Mouse (Mus musculus): Measurements from ENCODE around the gene Clcf1.
"Not testable (repeated sequence)": the region's sequence is repeated elsewhere in the genome, so short reads cannot be mapped to it uniquely, and the experiment has no call there.

The Clcf1 gene

GRCm38 (mm10) chr19:4220416-4220815 is 6.4 kb downstream of the Clcf1 start:
- no peak for DNase-seq

GRCm38 (mm10) chr19:4220957-4221743 is 7.1 kb downstream of the Clcf1 start:
- no peak for DNase-seq

- no peak for DNase-seq
Observed at GRCm38 (mm10) chr19:4222165-4222564, 8.1 kb downstream of the Clcf1 start.

GRCm38 (mm10) chr19:4226779-4227178 is 12.7 kb downstream of the Clcf1 start:
- DNase-seq, result no peak

DNA sequence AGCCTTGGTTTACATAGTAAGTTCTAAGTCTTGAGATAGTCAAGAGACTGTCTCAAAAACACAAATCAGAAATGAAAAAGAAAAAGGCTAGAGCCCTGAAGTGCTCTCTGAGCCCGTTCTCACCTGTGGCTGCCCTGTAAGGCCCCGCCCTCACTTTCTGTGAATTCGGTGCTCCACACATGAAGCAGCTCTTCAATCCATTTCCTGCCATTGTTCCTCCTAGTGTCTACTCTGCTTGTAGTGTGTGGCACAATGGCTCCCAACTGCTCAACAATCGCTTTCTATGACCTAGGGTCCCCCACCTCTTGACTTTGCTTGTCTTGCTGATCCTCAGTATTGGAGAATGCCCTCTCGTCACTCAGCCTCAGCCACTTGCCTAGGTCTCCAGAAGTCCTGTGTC is 13.4 kb downstream of the Clcf1 start:
- no peak for DNase-seq

- DNase-seq, result peak; percentile 61
Observed at GRCm38 (mm10) chr19:4227894-4228678, 14.0 kb downstream of the Clcf1 start.

DNA sequence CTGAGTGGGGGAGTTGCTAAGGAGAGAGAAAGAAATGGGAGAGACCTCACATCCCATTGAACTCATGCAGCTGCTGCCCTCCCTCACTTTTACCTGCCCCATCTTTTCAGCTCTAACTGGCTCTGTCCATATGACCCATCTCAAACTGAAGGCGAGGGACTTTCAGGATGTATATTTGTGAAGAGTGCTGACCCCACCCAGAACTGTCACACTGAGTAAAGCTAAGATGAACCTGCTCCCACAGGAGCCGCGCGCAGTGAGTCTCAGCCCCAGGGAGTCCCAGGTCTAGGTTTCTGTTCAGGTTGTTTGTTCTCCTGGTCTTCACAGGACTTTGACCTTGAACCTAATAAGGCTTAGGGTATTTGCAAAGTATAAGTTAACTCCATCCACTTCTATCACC is 14.9 kb downstream of the Clcf1 start:
- DNase-seq, result no peak

DNA sequence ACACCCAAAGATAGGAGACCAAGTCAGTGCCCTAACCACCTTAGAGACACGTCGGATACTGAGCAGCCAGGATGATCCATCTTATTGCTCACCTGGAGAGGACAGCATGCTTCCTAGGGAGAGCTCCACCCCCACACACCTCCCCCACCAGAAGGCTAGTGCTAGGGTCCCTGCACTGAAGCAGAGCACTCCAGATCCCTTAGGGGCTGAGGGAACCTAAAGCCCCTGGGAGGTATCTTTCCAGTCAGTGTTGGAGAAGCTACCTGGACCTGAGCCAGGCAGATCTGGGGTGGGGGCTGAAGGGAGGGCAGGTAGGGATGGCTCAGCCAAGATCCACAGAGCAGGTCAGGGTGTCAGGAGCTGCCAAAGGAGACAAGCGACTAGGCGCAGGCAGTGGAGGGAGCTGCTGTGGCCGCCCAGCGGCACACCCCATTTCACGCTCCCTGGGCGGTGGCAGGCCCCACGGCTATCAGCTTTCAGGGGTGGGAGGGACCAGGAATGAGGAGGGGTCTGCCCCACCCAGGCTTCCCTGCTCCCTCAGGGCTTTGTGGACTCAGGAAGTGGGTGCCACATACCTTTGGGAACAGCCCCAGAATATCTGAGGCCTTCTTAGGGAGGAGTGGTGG is 15.5 kb downstream of the Clcf1 start:
- no peak for DNase-seq

DNA sequence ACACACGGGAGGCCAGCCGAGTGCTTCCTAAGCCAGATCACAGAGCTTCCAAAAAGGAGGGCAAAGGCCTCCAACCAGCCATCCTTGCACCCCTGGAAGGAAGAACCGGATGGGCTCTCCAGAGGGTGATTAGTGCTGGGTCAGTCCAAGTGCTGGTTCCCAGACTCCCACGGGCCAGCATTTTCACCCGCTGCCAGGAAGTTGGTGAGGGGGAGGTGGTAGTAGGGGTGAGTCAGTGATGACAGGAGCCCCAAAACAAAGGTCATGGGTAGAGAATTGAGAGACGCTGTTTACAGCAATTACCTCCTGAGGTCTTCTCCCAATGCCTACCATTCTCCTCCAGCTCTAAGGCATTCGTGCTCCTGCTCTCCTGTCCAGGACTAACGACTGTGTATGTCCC is 16.4 kb downstream of the Clcf1 start:
- DNase-seq, result no peak

DNA sequence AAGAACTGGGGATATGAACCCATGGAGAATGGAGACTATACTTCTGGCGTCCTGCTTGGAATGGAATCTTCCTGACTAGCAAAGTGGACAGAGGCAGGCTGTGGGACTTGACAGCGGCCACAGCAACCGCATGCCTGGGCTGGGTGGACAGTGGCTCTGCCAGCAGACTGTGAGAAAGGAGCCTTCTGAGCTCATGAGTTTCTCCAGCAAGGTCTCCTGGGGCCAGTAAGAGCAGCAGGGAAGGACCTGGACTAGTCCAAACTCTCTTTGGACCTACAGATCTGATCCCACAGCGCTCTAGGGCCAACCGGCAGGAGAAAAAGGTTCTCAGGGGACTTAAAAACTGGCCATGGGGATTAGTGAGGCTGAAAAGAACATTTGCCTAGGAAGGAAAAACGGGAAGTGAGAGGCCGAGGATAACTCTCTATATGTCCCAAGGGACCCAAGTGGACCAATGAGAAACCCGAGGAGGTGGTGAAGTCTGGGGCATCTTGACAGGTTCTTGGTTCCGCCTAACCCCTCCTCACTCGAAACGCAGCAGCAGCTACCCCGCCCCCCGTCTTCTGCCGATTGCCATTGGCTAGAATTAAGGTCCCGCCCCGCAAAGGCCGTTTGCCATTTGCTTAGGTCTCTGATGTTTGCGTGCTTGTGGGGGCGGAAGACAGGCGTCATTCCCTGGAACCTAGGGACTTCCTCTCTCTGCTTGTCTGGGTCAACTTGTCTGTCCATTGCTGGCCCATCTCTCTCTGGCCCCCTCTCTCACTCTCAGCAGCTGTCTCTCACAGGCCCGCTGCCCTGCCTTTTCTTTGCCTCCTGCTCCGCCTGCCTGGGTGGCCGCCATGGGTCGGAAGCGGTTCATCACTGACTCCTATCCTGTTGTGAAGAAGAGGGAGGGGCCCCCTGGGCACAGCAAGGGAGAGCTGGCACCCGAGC is 17.5 kb downstream of the Clcf1 start, which contains the start of gene Pold4:
Pold4 (plus strand) TSS at position 647 of the 933 bp plus-strand sequence.
- DNase-seq, result peak; percentile 95

DNA sequence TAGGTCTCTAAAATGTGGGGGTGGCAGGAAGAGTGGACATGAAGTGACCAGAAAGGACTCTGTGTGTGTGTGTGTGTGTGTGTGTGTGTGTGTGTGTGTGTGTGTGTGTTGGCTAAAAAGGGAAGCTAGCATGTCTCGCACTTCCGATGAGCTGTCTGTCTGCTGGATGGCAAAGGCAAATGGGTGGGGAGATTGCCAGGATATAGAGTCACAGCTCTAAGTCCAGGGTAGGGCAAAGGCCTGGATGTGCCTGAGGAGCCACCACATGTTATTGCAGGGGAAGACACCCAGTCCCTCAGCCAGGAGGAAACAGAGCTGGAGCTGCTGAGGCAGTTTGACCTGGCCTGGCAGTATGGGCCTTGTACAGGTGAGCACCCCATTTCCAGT is 18.1 kb downstream of the Clcf1 start:
- DNase-seq, result no peak

DNA sequence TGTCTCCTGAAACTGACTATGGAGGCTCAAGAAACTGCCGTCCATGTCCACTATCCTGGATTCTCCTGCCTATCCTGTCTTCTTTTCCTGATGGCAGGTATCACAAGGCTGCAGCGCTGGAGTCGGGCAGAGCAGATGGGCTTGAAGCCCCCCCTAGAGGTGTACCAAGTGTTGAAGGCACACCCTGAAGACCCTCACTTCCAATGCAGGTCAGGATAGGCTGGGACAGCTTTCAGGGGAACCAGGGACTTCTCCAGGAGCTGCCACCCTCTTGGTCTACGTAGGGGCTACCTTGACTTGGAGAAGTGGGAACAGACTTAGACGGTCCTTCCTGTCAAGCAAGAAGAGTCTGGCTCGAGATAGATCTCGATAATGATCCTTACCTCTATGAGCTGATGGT is 18.6 kb downstream of the Clcf1 start:
- DNase-seq, result no peak

DNA sequence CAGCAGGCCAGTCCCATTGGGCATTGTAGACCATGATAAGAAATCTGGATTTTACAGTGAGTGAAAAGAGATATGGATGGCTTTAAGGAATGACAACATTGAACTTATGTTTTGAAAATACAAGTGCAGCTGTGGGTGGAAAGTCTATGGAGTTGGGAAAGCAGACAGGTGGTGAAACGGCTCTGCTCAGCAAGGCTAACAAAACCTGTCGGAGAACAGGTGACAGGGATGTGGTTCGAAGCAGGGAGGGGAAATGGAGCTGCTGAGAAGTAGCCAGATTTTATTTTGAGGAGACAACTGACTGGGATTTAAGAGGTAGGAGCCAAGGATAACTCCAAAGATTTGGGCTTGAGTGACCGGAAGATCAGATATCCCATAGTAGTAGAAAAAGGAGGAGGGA is 20.5 kb downstream of the Clcf1 start:
- no peak for DNase-seq

- no peak for DNase-seq
Observed at GRCm38 (mm10) chr19:4240247-4240668, 26.2 kb downstream of the Clcf1 start.

DNA sequence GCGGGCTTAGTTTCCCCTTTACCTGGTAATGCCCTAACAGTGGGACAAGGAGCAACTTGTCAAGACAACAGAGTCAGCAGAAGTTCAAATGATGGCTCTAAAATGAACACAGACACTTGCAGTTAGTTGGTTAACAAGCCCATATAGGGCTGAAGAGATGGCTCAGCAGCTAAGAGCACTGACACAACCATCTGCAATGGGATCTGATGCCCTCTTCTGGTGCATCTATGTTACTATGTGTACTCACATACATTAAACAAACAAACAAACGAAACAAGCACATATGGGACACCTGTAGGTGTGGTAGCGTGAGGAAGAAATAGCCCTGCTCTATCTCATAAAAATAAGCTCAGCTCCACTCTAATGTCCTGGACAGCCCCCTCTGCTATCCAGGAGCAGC is 28.4 kb downstream of the Clcf1 start:
- DNase-seq, result no peak

DNA sequence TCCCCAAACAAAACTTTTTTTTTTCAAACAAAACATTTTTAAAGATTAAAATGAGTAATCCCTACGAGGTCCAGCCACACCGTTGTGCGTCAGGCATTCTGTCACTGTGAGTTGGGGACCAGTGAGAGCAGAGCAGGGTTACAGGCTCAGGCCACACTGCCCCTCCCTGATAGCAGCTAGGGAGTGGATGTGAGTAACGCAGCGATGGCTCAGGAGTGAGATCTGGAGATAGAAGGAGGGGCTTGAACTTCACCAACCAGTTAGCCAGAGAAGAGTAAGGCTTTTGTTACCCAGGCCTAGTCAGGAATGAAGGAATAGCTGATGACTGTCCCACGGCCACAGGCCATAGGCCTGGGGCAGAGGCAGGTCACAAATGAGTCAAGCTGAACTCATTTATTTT is 30.7 kb downstream of the Clcf1 start:
- no peak for DNase-seq

DNA sequence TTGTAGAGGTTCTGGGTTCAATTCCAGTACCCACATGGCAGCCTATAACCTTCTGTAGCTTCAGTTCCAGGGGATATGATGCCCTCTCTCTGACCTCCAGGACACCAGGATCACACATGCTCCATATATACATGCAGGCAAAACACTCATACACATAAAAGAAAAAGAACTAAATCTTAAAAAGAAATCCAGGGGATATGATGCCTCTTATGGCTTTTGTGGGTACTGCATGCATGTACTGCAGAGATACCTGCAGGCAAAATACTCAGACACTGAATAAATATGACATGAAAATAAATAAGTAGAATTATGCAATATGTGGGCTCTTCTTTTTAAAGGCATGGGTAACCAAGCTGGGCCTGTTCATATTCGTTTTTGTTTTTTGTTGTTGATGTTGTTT is 33.0 kb downstream of the Clcf1 start:
- DNase-seq, result no peak

- DNase-seq, result not testable (repeated sequence)
Observed at GRCm38 (mm10) chr19:4248683-4249082, 34.6 kb downstream of the Clcf1 start.

DNA sequence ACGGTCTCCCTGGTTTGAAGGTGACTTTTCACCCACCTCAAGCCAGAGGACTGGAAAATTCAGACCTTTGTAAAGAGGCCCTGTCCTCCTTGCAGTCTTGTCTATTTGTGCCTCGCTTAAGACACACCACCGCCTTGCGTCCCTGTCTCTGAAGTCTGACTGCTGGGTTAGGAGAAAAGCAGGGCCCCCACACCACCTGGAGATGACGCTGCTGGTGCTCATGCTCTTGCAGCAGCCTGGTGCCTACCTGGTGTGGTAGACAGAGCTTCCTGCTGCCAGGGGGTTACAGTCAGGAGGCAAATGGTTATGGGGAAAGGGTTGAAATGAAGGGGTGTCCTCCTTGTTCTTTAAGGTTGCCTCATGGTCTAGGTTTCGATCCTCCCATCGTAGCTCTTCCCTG is 40.2 kb downstream of the Clcf1 start:
- DNase-seq, result no peak

DNA sequence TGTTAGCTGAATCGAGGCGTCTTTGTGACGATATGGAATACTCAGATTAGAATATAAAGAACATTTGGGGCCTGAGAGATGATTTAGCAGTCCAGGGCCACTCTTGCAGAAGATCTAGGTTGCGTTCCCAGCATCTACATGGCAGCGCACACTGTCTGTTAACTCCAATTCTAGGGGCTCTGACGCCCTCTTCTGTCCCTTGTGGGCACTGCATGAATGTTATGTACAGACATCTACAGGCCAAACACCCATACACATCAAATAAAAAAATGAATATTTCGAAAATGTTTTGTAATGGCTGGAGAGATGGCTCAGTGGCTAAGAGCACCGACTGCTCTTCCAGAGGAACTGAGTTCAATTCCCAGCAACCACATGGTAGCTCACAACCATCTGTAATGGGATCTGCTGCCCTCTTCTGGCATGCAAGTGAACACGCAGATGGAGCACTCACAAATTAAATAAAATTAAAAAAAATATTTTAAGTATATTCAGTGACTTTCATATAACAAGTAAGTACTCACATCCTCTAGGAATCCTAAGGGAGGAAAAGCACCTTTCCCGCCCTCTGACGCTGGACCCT is 41.6 kb downstream of the Clcf1 start:
- DNase-seq, result no peak

DNA sequence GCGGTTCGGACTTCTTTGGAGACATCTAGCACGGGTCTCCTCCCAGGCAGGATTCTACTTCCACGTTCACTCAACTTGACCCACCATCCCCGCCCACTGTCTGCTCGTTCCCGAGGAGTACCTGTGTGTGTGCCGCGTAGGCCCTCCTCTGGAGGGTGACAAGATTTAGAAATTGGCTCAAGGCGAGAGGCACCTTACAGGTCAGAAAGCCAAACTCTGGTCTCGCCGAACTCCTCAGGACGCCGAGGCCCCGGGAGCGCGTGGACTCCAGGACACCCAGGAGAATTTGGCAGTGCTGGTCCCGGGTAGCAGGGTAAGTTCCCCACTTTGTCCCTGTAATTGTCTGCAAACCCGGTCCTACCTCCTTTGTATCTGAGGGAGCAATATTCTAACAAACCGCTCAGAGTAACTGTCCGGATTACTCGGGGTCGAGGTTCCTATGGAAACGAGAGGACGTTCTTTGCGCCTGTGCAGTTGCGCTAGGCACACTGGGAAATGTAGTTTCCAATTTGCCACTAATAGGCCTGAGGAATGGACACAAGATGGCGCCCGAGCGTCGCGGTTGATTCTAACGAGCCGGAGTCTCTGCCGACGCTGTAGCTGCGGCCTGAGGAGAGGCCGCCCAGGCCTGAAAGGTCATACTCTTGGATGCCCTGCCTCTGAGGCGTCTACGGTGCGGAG is 43.3 kb downstream of the Clcf1 start:
- DNase-seq, result peak; percentile 86

- no peak for DNase-seq
Observed at GRCm38 (mm10) chr19:4257897-4258252, 43.8 kb downstream of the Clcf1 start.

Measured in right cerebral cortex, postnatal 25 days (tissue).